Mouse (Mus musculus) CD8-positive naive resting alpha-beta T cell, adult 57 days (primary cell): ENCODE results near the gene Fgfr2. TPM values are rescaled to one million over a fixed set of nuclear protein-coding genes. Genes with fewer than 3 reads are reported as not detected.

Experiments
- total RNA-seq: library from RNA; stranded (reverse); gene quantifications from one replicate; pipeline ENCODE4 v1.2.4, GENCODE M21; 2023

Fgfr2 gene
- total RNA-seq = not detected

GRCm38 (mm10) chr7:133123244-133123998 lies at the start of gene Fgfr2:
Fgfr2 (minus strand) TSS chr7:133123350.

DNA sequence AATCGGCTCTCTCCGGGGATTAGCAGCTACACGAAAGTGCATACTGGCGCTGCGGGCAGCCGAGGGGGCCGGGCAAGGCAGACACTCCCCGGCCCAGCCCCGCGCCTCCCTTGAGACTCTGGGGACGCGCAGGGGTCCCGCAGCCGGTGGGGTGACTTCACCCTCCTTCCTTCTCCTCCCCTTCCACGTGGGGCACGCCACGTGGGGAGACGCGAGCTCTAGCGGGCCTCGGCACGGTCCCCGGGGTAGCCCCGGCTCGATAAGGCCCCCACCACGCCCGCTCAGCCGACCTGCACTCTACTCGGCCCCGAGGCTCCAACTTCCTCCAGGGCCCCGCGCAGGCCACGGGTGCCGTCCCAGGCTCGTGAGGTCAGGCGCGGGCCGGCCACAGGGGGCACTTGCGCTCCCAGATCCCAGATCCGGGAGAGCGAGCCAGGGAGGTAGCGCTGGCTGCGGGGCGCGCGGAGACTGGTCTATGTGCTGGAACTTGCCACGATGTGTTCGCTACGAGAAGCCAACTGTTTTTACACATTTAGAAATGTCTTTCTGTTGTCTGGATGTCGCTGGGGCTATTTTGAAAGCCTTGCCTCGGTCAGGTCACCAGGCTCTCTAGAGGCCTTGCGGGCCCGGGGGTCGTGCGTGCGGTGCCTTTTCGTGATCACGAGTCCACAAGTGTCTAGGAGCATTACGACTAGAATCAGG lies 1.0 kb upstream of the Fgfr2 start, which contains the start of gene Ctbp2:
Gene Ctbp2, minus strand, starts transcription at position 356 of the 702 bp plus-strand sequence.

GRCm38 (mm10) chr7:132930850-132931559 lies 192.1 kb downstream of the Fgfr2 start, which contains the start of gene Zranb1:
Zranb1 (plus strand) TSS chr7:132931142.

DNA sequence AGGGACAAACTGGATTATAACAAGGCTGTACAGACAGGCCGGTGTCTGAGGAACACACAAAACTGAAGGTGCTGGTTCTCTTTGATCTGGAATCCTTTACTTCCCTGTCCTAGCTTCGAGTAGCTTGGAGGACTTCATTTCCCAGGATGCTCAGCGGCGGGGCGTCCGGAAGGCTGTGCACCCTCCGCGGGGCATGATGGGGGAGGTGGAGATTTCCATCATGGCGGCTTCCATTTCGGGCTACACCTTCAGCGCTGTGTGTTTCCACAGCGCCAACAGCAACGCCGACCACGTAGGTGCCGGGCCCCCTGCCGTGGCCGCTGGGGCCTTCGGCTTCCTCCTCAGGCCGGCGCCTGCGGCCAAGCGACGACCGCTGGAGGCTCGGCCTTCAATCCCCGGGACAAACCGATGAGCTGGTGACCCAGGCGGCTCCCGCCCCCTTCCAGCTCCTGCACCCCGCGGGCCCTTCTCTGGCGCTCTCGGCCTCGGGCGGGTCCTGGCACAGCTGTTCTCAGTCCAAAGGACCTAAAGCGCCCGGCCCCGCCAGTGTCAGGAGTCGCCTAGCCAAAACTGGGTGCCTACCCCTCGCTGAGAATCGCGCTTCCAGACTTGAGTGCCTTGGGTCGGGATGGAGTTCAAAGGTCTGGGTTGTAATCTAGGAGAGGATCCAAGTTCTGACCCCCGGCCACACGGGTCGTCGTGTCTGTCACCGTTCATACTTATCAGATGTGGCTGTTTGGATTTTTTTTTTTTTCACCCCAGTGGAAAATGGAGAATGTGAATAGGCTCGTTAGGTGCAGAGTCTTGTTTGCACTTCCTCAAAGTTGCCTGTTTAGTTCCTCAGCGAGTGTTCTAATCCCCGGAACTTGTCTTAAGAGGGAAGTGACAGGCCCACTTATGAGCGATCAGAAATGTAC lies 263.9 kb downstream of the Fgfr2 start, which contains the start of gene Abraxas2:
Gene Abraxas2, plus strand, starts transcription at position 184 of the 917 bp plus-strand sequence.

GRCm38 (mm10) chr7:132852173-132852844 lies 270.8 kb downstream of the Fgfr2 start, which contains the start of gene Eef1akmt2:
Eef1akmt2 (minus strand) TSS chr7:132852673.

DNA sequence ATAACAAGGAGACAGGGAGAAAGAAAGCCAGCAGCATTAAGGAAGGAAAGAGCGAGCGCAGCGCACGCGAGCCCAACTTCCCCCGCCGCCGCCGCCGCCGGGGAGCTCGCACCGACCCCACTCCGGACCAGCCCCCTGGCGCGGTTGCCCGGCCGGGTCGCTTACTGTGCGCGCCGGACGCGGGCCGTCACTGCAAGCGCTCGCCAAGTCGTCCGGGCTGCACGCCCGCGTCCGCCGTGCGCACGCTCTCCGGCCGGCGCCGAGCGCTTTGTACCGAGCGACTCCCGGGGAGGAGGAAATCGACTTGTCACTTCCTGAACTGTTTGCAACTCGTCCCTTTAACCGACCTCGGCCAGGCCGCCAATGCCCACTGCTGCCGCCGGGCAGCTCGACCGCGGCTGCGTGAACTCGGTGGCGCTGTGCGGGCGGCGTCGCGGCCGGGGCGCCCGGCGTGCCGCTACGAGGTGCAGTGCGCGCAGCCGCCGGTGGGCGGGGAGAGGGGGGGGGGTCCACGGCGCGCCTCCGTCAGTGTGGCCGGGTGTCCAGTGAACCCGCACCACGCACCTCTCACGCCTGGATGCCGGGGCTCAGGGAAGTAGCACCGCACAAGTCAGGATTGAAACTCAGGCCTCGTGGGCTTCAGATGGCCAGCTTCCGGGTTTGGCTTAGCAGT lies 309.6 kb downstream of the Fgfr2 start, which contains the start of gene Fam53b:
Gene Fam53b, minus strand, starts transcription at position 471 of the 673 bp plus-strand sequence.

GRCm38 (mm10) chr7:132610468-132611318 lies 512.5 kb downstream of the Fgfr2 start, which contains the start of gene Lhpp:
Lhpp (plus strand) TSS chr7:132610638.

DNA sequence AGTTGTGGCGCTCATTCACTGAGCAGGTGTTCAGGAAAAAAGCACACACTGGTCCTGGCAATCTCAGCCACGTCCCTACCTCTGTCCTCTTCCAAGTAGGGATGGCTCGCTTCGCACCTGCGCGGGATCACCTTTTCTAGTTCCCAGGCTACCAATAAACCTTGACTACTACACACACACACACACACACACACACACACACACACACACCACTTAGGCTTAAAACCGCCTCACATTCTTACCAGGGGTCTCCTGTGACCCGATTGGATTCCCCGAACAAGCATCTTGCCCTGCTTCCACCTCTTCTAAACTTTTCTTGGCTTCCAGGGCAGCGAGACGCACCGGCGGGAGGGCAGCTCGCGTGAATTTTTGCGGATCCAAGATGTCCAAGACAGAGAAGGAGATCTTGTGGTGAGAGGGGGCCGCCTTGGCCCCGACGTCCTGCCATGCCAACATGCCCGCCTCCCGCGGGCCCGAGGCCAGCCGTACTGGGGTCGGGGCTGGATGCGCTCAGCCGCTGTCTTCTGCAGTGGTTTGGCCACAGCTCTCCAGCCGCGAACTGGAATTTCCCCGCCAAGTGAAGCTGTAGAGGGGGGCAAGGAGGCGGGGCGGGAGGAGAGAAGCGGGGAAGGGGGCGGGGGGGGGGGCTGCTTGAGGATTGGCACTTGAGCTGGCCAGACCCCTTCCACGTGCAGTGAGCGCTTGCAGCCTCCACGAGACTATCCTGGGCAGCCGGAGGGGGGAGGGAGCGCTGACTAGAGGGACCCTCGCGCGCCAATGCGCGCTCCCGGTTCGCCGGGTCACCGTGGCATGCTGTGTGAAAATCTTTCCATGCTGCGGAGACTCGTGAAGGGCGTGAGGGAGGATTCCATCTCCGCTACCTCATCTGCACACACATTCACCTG lies 523.8 kb downstream of the Fgfr2 start, which contains the start of gene Nkx1-2:
Gene Nkx1-2, minus strand, starts transcription at position 567 of the 905 bp plus-strand sequence.

GRCm38 (mm10) chr7:132576116-132576650 lies 547.0 kb downstream of the Fgfr2 start, which contains the start of gene Oat:
Oat (minus strand) TSS chr7:132576398.

DNA sequence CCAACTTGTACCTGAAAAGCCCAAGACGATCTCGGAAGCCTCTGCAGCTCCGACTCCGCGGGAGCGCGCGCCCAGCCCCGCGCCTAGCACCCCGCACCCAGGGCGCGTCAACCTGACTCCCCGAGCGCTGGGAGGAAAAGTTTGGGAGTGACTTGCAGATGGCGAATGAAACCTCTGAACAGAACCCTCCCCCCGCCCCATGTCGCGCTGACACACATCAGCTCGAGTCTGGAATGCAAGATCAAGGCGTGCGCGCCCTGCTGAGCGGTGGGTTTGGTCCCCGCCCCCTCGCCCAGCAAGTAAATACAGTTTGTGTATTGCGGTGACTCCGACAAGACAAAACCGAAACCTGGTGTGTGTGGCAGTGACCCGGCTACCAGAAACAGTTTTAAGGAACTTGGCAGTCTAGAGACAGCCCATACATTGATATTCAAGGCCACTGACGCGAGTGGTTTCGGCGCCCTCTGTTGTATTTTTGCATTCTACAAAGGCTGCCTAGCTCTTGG lies 806.1 kb downstream of the Fgfr2 start, which contains the start of gene Chst15:
Gene Chst15, minus strand, starts transcription at position 193 of the 506 bp plus-strand sequence.

DNA sequence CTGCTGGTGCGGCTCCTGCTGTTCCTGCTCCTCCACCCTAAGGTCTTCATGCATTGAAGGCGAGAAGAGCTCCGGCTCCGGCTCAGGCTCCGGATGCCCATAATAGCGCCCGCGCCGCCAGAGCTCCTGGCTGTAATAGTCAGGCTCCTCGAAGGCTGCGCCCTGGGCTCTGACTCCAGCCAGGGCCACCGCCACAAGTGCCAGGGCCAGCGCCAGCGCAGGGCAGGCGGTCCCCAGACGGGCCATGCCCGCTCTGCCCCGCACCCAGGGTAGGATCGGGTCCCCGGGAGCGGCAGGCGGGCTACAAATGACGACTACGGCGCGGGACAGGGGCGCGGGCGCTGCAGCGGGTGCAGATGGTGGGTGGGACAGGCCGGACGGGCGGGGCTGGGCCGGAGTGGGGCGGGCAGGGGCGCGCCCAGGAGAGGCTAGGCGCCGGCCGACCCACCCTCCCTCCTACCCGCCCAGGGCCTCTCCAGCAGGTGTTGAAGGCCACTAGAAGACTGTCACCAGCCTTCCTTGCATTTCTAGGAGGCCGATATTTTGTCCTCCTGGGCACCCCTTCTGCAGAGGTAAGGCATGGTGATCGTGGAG lies 968.7 kb downstream of the Fgfr2 start, which contains the start of gene Cpxm2:
Gene Cpxm2, minus strand, starts transcription at position 372 of the 594 bp plus-strand sequence.

DNA sequence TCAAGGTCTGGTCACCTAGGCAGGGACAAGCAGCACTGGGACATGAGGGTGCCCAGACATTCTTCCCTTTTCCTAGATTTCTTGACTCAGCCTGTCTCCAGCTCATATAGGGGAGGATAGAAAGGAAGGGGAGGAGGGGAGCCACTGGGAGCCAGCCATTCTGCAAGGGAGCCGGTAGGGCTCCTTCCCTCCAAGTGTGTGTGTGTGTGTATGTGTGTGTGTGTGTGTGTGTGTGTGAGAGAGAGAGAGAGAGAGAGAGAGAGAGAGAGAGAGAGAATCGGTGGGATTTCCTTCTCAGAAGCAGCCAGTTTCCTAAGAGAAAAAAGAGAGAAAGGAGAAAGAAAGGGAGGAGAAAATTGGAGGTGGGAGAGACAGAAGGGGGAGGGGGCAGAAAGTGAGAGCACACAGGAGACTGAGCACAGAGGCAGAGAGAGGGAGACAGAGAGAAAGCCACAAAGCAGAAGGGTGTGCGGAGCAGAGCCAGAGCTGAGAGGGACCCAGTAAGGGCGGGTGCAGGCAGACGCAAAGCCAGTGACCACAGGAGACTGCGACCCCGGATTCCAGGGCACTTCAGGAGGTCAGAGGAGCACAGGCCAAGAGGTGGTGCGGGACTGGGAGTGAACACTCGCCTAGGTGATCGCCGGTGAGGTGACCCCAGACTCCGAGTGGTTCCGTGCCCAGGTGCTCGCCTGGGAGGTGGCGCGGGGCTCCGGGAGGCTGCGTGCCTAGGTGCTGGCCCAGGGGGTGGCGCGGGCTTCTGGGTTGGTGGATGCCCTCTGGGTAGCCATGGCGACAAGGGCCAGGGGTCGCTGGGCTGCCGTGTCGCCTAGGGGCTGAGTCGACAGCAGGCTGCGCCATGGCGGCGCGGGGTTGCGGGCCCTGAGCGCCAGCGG lies 1156.9 kb downstream of the Fgfr2 start, which contains the start of gene Gpr26:
Gene Gpr26, plus strand, starts transcription at position 438 of the 893 bp plus-strand sequence.

DNA sequence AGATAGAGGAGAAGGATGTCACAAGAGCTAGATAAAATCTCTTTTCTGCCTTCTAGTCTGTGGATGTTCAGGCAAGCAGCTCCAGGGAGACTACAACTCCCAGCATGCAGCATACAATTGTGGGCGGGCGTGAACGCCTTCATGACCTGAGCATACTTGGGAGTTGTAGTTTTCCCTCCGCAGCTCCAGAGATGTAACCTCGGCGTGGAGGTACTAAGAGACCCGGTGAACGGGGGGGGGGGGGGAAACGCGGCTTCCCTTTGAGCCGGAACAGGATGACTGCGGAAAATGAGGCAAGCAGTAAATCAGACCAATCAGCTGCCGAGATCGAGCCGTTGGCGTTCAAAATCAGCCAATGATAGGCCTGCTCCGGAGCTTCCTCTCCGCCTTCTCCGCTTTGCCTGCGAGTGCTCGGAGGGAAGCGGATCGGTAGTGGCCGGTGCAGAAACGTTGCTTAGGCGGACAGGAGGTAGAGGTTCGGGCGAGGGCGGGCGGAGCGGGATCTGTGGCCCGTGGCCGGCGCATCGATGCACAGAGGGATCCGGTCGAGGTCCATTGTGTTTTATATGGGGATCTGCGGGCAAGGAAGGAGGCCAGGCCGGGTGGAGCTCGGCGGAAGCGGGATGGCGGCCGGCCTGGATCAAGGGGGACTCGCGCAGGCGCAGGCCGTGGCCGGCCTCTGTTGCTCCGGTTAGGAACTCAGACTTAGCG lies 1563.0 kb downstream of the Fgfr2 start, which contains the start of gene Bub3:
Gene Bub3, plus strand, starts transcription at position 237 of the 711 bp plus-strand sequence.

GRCm38 (mm10) chr7:131548473-131548872 lies 1574.7 kb downstream of the Fgfr2 start, which contains the start of gene Hmx2:
Hmx2 (plus strand) TSS chr7:131548773.

